In genomic region chr12:112331061-112331460, GRCm38 (mm10) we compare ENCODE assay signal across 15 mouse cellular contexts.
DNase-seq lines count a peak whose midpoint lies in the region; ATAC-seq lines count a peak whose summit lies in the region.
"Had no signal": no experiment of that assay in that cellular context is flagged by ENCODE, and none has a peak within 500 bp of the region (broad histone marks: within the 10 kb centered on the region; RNA-seq: fewer than 3 reads in every experiment).

No protein-coding gene starts in this region.

- DNase-seq in neural tube, embryonic 10.5 days (ENCODE audit: extremely low spot score, low spot score): no peak
- DNase-seq in midbrain, embryonic 10.5 days (ENCODE audit: low spot score): no peak
- DNase-seq in kidney, postnatal 36 days: no peak
- DNase-seq in left cerebral cortex, adult 9 months (ENCODE audit: low spot score in 2 of 2): no peak
- DNase-seq: adrenal gland, adult 2 months; cerebellum, adult 8-10 months; liver, postnatal 0 days had no signal

- no peaks in the 10 kb centered on the region for H3K9me3 ChIP-seq in neural tube, embryonic 13.5 days
- H3K9me3 ChIP-seq in forebrain, embryonic 15.5 days: no peaks in the 10 kb centered on the region
- no peaks in the 10 kb centered on the region for H3K9me3 ChIP-seq in midbrain, embryonic 10.5 days (replicated peaks)
- H3K9me3 ChIP-seq: G1E; heart, embryonic 13.5 days; limb, embryonic 12.5 days; stomach, embryonic 15.5 days had no signal

- peaks cover 8% of the 10 kb centered on the region for H3K27me3 ChIP-seq in neural tube, embryonic 13.5 days
- no peaks in the 10 kb centered on the region for H3K27me3 ChIP-seq in forebrain, embryonic 15.5 days
- peaks cover 50% of the 10 kb centered on the region for H3K27me3 ChIP-seq in midbrain, embryonic 10.5 days (ENCODE audit: low read depth, poor library complexity, severe bottlenecking)
- H3K27me3 ChIP-seq: stomach, embryonic 15.5 days had no signal

- H3K4me2 ChIP-seq in neural tube, embryonic 13.5 days: no peak overlapping the region
- no peak overlapping the region for H3K4me2 ChIP-seq in forebrain, embryonic 15.5 days (replicated peaks)
- H3K4me2 ChIP-seq: heart, embryonic 13.5 days; limb, embryonic 12.5 days; stomach, embryonic 15.5 days had no signal

- no peaks in the 10 kb centered on the region for H3K36me3 ChIP-seq in neural tube, embryonic 13.5 days
- H3K36me3 ChIP-seq in forebrain, embryonic 15.5 days: no peaks in the 10 kb centered on the region
- no peaks in the 10 kb centered on the region for H3K36me3 ChIP-seq in midbrain, embryonic 10.5 days
- H3K36me3 ChIP-seq: G1E; heart, embryonic 13.5 days; limb, embryonic 12.5 days; stomach, embryonic 15.5 days had no signal

- peak overlapping the region; percentile 86; the same call in 1 of the 2 replicates for H3K27ac ChIP-seq in neural tube, embryonic 13.5 days (replicated peaks)
- H3K27ac ChIP-seq in forebrain, embryonic 15.5 days (replicated peaks): peak overlapping the region; percentile 93
- H3K27ac ChIP-seq in midbrain, embryonic 10.5 days (replicated peaks): peak overlapping the region; percentile 86
- H3K27ac ChIP-seq: heart, embryonic 13.5 days; layer of hippocampus, adult 2 months; limb, embryonic 12.5 days; stomach, embryonic 15.5 days had no signal

- ATAC-seq in neural tube, embryonic 13.5 days (ENCODE audit: low read depth): no peak
- ATAC-seq in forebrain, embryonic 15.5 days (replicated peaks): no peak
- no peak for ATAC-seq in erythroid progenitor cell, adult 5-6 weeks (replicated peaks; ENCODE audit: low FRiP score, poor library complexity, severe bottlenecking)
- ATAC-seq: liver, postnatal 0 days had no signal

- H3K4me3 ChIP-seq in neural tube, embryonic 13.5 days: no peak overlapping the region
- no peak overlapping the region for H3K4me3 ChIP-seq in forebrain, embryonic 15.5 days
- no peak overlapping the region for H3K4me3 ChIP-seq in midbrain, embryonic 10.5 days
- H3K4me3 ChIP-seq: heart, embryonic 13.5 days; layer of hippocampus, adult 2 months; limb, embryonic 12.5 days; stomach, embryonic 15.5 days had no signal

- peaks cover 94% of the 10 kb centered on the region for H3K4me1 ChIP-seq in neural tube, embryonic 13.5 days (replicated peaks)
- H3K4me1 ChIP-seq in forebrain, embryonic 15.5 days: peaks cover 68% of the 10 kb centered on the region
- peaks cover 84% of the 10 kb centered on the region for H3K4me1 ChIP-seq in midbrain, embryonic 10.5 days

- WGBS in neural tube, embryonic 13.5 days: 69% methylated on average over 16 of the region's 16 CpGs
- WGBS in forebrain, embryonic 15.5 days: 68% methylated on average over 16 of the region's 16 CpGs
- WGBS in midbrain, embryonic 10.5 days: 84% methylated on average over 16 of the region's 16 CpGs

- 0 out of 2 replicates have a peak overlapping the region, but pooled peaks have one; percentile 26 for H3K9ac ChIP-seq in neural tube, embryonic 13.5 days
- no peak overlapping the region for H3K9ac ChIP-seq in forebrain, embryonic 15.5 days (replicated peaks)
- H3K9ac ChIP-seq: heart, embryonic 13.5 days; limb, embryonic 12.5 days; liver, postnatal 0 days; stomach, embryonic 15.5 days had no signal
